Mouse (Mus musculus) frontal cortex, postnatal 25 days (tissue): Measurements from ENCODE around the gene Snx29.

Source experiments
- DNase-seq, 2 experiments: peaks; one replicate each; pipeline ENCODE4 v3.0.0; 2022; ENCODE audit warnings: low spot score in 2 of 2

Gene Snx29

GRCm38 (mm10) chr16:11636196-11636733 lies 313.6 kb downstream of the Snx29 start:
- DNase-seq = no peak

GRCm38 (mm10) chr16:11636902-11637301 lies 314.2 kb downstream of the Snx29 start:
- DNase-seq = no peak

GRCm38 (mm10) chr16:11637794-11638193 lies 315.1 kb downstream of the Snx29 start:
- no peak for DNase-seq

GRCm38 (mm10) chr16:11638739-11639138 lies 316.0 kb downstream of the Snx29 start:
- DNase-seq = no peak

GRCm38 (mm10) chr16:11639936-11640335 lies 317.2 kb downstream of the Snx29 start:
- no peak for DNase-seq

- no peak for DNase-seq
Measured at GRCm38 (mm10) chr16:11643603-11644002, 320.9 kb downstream of the Snx29 start.

- DNase-seq = no peak
Measured at GRCm38 (mm10) chr16:11644399-11644798, 321.7 kb downstream of the Snx29 start.

GRCm38 (mm10) chr16:11645668-11646067 lies 323.0 kb downstream of the Snx29 start:
- no peak for DNase-seq

GRCm38 (mm10) chr16:11646745-11647289 lies 324.1 kb downstream of the Snx29 start:
- no peak for DNase-seq

- DNase-seq = no peak
Measured at GRCm38 (mm10) chr16:11648169-11648688, 325.5 kb downstream of the Snx29 start.

GRCm38 (mm10) chr16:11652686-11653366 lies 330.1 kb downstream of the Snx29 start:
- DNase-seq = no peak

- DNase-seq = no peak
Measured at GRCm38 (mm10) chr16:11655893-11656292, 333.2 kb downstream of the Snx29 start.

GRCm38 (mm10) chr16:11657111-11657510 lies 334.4 kb downstream of the Snx29 start:
- DNase-seq = no peak

GRCm38 (mm10) chr16:11659111-11659720 lies 336.5 kb downstream of the Snx29 start:
- DNase-seq = no peak

GRCm38 (mm10) chr16:11664896-11665705 lies 342.4 kb downstream of the Snx29 start:
- no peak for DNase-seq

GRCm38 (mm10) chr16:11665869-11666268 lies 343.2 kb downstream of the Snx29 start:
- DNase-seq = no peak

GRCm38 (mm10) chr16:11668375-11668774 lies 345.7 kb downstream of the Snx29 start:
- no peak for DNase-seq

- no peak for DNase-seq
Measured at GRCm38 (mm10) chr16:11668878-11669277, 346.2 kb downstream of the Snx29 start.

GRCm38 (mm10) chr16:11670251-11670970 lies 347.7 kb downstream of the Snx29 start:
- DNase-seq = no peak

GRCm38 (mm10) chr16:11670971-11671310 lies 348.2 kb downstream of the Snx29 start:
- no peak for DNase-seq

- DNase-seq = no peak
Measured at GRCm38 (mm10) chr16:11676006-11676405, 353.3 kb downstream of the Snx29 start.
